Mouse (Mus musculus) right cerebral cortex, postnatal 10 days (tissue): ENCODE measurements around the gene Oog1.
"Not testable (repeated sequence)": the region's sequence is repeated elsewhere in the genome, so short reads cannot be mapped to it uniquely, and the experiment has no call there.

Experiments
- DNase-seq, 2 experiments: peaks; one replicate each; pipeline ENCODE4 v3.0.0; 2021; ENCODE audit warnings: low spot score in 2 of 2

The Oog1 gene

DNA sequence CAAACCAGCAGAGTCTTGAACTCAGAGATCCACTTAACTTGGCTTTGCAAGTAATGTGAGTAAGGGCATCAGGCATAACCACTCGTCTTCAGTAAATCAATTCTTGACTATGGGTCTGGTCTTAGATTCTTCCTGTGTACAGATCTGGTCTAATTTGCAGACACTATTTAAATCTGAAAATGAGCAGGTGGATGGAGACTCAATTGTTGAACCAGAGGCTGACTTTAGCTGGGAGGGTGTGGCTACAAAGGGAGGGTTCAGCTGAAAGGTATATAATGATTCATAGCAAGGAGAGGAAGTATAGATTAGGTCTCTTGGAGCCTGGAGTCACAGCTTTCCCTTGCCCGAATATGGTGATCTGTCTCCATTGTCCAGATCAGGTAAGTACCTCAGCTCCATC, at the start of gene Oog1:
TSS of gene Oog1 (plus strand) at position 301 of the 400 bp plus-strand sequence.
- not testable (repeated sequence) for DNase-seq

DNA sequence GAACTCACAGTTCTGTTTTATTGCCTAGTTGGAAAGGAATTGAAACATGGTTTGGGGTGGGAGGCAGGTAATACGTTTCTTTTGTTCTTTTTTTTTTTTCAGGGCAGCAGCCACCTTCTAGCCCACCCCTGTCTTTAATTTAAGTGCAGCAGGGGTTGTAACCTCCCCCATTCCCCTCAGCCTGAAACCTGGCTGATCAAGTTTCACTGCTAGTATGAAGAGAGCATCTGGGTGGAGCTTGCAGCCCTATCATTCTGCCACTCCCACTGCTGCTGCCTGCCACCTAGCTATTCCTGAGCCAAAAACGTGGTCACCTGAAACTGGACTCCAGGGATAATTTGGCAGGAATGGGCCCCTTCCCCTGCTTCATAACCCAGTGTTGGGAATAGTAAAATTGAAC, 1.1 kb upstream of the Oog1 start:
- not testable (repeated sequence) for DNase-seq

DNA sequence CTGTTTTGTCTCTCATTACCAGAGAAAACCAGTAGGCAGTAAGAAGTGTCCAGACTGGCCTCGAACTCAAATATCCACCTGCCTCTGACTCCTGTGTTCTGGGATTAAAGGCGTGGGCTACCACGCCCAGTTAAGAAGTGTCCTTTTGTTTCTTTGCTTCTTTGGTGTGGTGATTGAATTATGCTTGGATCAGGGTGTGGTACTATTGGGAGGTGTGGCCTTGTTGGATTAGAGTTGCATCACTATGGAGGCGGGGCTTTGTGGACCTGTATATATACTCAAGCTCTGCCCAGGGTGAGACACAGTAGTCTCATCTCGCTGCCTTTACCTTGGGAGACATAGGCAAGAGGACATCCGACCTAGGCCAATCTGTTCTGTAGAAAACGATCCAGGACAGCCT, 16.1 kb downstream of the Oog1 start, which contains the start of gene Gm4027:
TSS of gene Gm4027 (plus strand) at position 301 of the 400 bp plus-strand sequence.
- DNase-seq: not testable (repeated sequence)

DNA sequence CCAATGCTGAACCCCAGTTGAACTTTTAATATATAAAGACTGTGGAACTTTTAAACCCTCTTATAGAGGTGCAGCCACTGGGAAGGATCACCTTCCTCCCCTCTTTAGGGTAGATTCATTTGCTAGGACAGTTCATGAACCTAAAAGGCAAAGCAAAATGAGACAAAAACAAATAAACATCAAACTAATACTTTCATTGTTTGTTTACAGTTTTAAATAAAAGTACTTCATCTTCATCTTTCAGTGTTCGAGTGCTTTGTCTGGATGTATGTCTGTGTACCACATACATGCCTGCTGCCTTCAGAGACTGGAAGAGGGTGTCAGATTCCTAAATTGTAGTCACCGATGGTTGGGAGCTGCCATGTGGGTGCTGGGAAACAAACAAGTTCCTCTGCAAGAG, 42.0 kb downstream of the Oog1 start, which contains the start of gene Gm16381:
TSS of gene Gm16381 (minus strand) at position 101 of the 400 bp plus-strand sequence.
- DNase-seq: not testable (repeated sequence)

DNA sequence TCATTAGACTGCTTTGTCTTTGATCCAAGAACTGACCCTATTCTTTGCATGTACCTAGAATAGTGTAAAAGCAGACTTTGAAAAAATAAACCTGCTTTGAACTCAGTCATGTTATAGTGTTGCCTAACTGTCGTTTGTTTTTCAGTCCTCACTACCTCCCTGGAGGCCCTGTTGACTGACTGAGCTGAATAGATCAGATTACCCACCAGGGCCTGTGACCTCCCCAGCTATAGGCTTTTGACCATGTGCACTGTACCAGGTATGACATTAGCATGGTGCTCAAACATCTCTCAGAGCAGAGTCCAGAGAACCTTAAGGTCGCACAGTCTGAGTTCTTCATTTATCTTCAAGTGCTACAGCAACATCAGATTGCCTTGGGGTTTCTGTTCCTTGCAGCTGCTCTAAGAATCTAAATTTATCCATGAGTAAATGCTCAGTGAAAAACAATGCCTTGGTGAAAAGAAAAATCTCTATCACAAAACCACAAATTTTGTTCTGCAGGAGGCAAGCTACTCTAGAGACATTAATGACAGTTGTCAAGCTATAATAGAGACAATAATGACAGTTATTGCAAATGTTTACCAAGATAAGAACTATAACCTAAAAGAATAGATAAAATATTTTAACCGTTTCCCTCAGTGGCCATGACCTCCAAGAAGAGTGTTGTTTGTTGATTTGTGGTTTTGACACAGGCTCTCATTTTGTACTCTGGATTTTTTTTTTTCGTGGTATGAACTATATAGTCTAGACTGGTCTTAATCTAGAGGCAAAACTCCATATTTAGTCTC, 50.6 kb downstream of the Oog1 start:
- not testable (repeated sequence) for DNase-seq
